Mouse (Mus musculus): Measurements from ENCODE around the gene Tmem131l.

The Tmem131l gene

GRCm38 (mm10) chr3:83978497-83979410, 61.2 kb downstream of the Tmem131l start:
- DNase-seq (ENCODE audit: low read depth, low spot score) = no peak

GRCm38 (mm10) chr3:83977817-83978216, 62.2 kb downstream of the Tmem131l start:
- no peak for DNase-seq (ENCODE audit: low read depth, low spot score)

GRCm38 (mm10) chr3:83976161-83976560, 63.8 kb downstream of the Tmem131l start:
- no peak for DNase-seq (ENCODE audit: low read depth, low spot score)

- DNase-seq (ENCODE audit: low read depth, low spot score) = no peak
Measured at GRCm38 (mm10) chr3:83973339-83973738, 66.6 kb downstream of the Tmem131l start.

GRCm38 (mm10) chr3:83970629-83971028, 69.3 kb downstream of the Tmem131l start:
- no peak for DNase-seq (ENCODE audit: low read depth, low spot score)

- no peak for DNase-seq (ENCODE audit: low read depth, low spot score)
Measured at GRCm38 (mm10) chr3:83969081-83969480, 70.9 kb downstream of the Tmem131l start.

- DNase-seq (ENCODE audit: low read depth, low spot score) = no peak
Measured at GRCm38 (mm10) chr3:83967791-83968190, 72.2 kb downstream of the Tmem131l start.

GRCm38 (mm10) chr3:83965333-83965732, 74.6 kb downstream of the Tmem131l start:
- no peak for DNase-seq (ENCODE audit: low read depth, low spot score)

- no peak for DNase-seq (ENCODE audit: low read depth, low spot score)
Measured at GRCm38 (mm10) chr3:83963705-83964104, 76.3 kb downstream of the Tmem131l start.

GRCm38 (mm10) chr3:83962571-83962970, 77.4 kb downstream of the Tmem131l start:
- DNase-seq (ENCODE audit: low read depth, low spot score) = no peak

- DNase-seq (ENCODE audit: low read depth, low spot score) = no peak
Measured at GRCm38 (mm10) chr3:83962076-83962475, 77.9 kb downstream of the Tmem131l start.

GRCm38 (mm10) chr3:83958951-83959681, 80.9 kb downstream of the Tmem131l start:
- DNase-seq (ENCODE audit: low read depth, low spot score) = no peak

- no peak for DNase-seq (ENCODE audit: low read depth, low spot score)
Measured at GRCm38 (mm10) chr3:83953879-83954278, 86.1 kb downstream of the Tmem131l start.

GRCm38 (mm10) chr3:83948801-83949200, 91.2 kb downstream of the Tmem131l start:
- DNase-seq (ENCODE audit: low read depth, low spot score) = no peak

GRCm38 (mm10) chr3:83947476-83948245, 92.3 kb downstream of the Tmem131l start:
- no peak for DNase-seq (ENCODE audit: low read depth, low spot score)

- DNase-seq (ENCODE audit: low read depth, low spot score) = peak; percentile 34
Measured at GRCm38 (mm10) chr3:83946848-83947247, 93.1 kb downstream of the Tmem131l start.

GRCm38 (mm10) chr3:83943691-83944090, 96.3 kb downstream of the Tmem131l start:
- DNase-seq (ENCODE audit: low read depth, low spot score) = no peak

- no peak for DNase-seq (ENCODE audit: low read depth, low spot score)
Measured at GRCm38 (mm10) chr3:83943212-83943611, 96.8 kb downstream of the Tmem131l start.

- DNase-seq (ENCODE audit: low read depth, low spot score) = no peak
Measured at GRCm38 (mm10) chr3:83941921-83942320, 98.1 kb downstream of the Tmem131l start.

GRCm38 (mm10) chr3:83938871-83939270, 101.1 kb downstream of the Tmem131l start:
- DNase-seq (ENCODE audit: low read depth, low spot score) = no peak

- DNase-seq (ENCODE audit: low read depth, low spot score) = no peak
Measured at GRCm38 (mm10) chr3:83934514-83934913, 105.5 kb downstream of the Tmem131l start.
